Mouse (Mus musculus) left cerebral cortex, postnatal 14 days (tissue): Measurements from ENCODE around the gene Cst7. TPM values are rescaled to one million over a fixed set of nuclear protein-coding genes. Genes with fewer than 3 reads are reported as not detected.
A peak's percentile ranks its signal among the peaks of the same experiment; 100 is the strongest.
"Not testable (repeated sequence)": the region's sequence is repeated elsewhere in the genome, so short reads cannot be mapped to it uniquely, and the experiment has no call there.

Experiments used
- DNase-seq, 2 experiments: peaks; one replicate each; pipeline ENCODE4 v3.0.0; 2021 to 2022; ENCODE audit warnings: low spot score in 2 of 2, mixed read lengths in 1 of 2
- intact Hi-C: fragments of 180-260 bp; cut with DNase I; formaldehyde crosslinking; loops from one replicate; pipeline ENCODE4 v1.15.1; 2025
- long read RNA-seq, 2 experiments: library from polyadenylated mRNA; stranded (forward); transcript quantifications; one replicate each; pipeline ENCODE4 v2.0.0; 2021
- total RNA-seq, 2 experiments: library from RNA; stranded (reverse); gene quantifications; 2 replicates each; pipeline ENCODE4 v1.2.3; 2021

The Cst7 gene
- total RNA-seq, result not detected
- long read RNA-seq, experiment 1, result 0 reads
- long read RNA-seq, experiment 2, result 0 reads

- DNase-seq, result peak in 1 of 2 experiments; percentile 1
- intact Hi-C loops, result loop anchor here (5.0 kb wide), 1 partner anchor 37 kb away; the partner anchor contains the start of gene Apmap
Measured at GRCm38 (mm10) chr2:150569847-150570590, at the start of gene Cst7. Gene Cst7 (plus strand): TSS chr2:150570415.

GRCm38 (mm10) chr2:150525703-150526207 lies 44.5 kb upstream of the Cst7 start:
- intact Hi-C loops, result no loop called here

GRCm38 (mm10) chr2:150549576-150549975 lies 20.6 kb upstream of the Cst7 start:
- intact Hi-C loops, DNase-seq: not testable (repeated sequence)

More at GRCm38 (mm10) chr2:150525703-150526207, 44.5 kb upstream of the Cst7 start:
- no peak for DNase-seq

- peak; percentile 46 to 58 for DNase-seq
- intact Hi-C loops, result loop anchor here (2.0 to 5.0 kb wide), 2 partner anchors 116 to 189 kb away; partner anchors contain the start of gene Entpd6
Measured at GRCm38 (mm10) chr2:150558568-150558967, 11.6 kb upstream of the Cst7 start.

- DNase-seq, result no peak
- intact Hi-C loops, result loop anchor here (5.0 kb wide), 1 partner anchor 40 kb away; the partner anchor contains the start of gene Apmap
Measured at GRCm38 (mm10) chr2:150567051-150567450, 3.2 kb upstream of the Cst7 start.

GRCm38 (mm10) chr2:150570761-150571160 lies 546 bp downstream of the Cst7 start:
- intact Hi-C loops, result no loop called here
- peak in 1 of 2 experiments; percentile 1 for DNase-seq

- DNase-seq, result no peak
- intact Hi-C loops, result no loop called here
Measured at GRCm38 (mm10) chr2:150572463-150572862, 2.2 kb downstream of the Cst7 start.

GRCm38 (mm10) chr2:150576256-150576655 lies 6.0 kb downstream of the Cst7 start:
- intact Hi-C loops, result no loop called here
- DNase-seq, result no peak

- no peak for DNase-seq
- intact Hi-C loops, result no loop called here
Measured at GRCm38 (mm10) chr2:150578603-150579002, 8.4 kb downstream of the Cst7 start.

GRCm38 (mm10) chr2:150579628-150580027 lies 9.4 kb downstream of the Cst7 start:
- intact Hi-C loops, result no loop called here
- no peak for DNase-seq

- DNase-seq, result no peak
- intact Hi-C loops, result no loop called here
Measured at GRCm38 (mm10) chr2:150589076-150589475, 18.9 kb downstream of the Cst7 start.

GRCm38 (mm10) chr2:150595411-150596190 lies 25.4 kb downstream of the Cst7 start:
- no peak for DNase-seq
- intact Hi-C loops, result no loop called here

- intact Hi-C loops, result loop anchor here (10.0 kb wide), 1 partner anchor 405 kb away; no protein-coding TSS in a partner anchor
- no peak for DNase-seq
Measured at GRCm38 (mm10) chr2:150600263-150600662, 30.0 kb downstream of the Cst7 start.

GRCm38 (mm10) chr2:150602166-150602565 lies 32.0 kb downstream of the Cst7 start:
- intact Hi-C loops, result loop anchor here (10.0 kb wide), 1 partner anchor 403 kb away; no protein-coding TSS in a partner anchor

GRCm38 (mm10) chr2:150604802-150605201 lies 34.6 kb downstream of the Cst7 start:
- intact Hi-C loops, result loop anchor here (5.0 to 10.0 kb wide), 2 partner anchors 38 to 400 kb away; no protein-coding TSS in a partner anchor
- no peak for DNase-seq

More at GRCm38 (mm10) chr2:150602166-150602565, 32.0 kb downstream of the Cst7 start:
- DNase-seq, result no peak

GRCm38 (mm10) chr2:150607086-150607485 lies 36.9 kb downstream of the Cst7 start:
- intact Hi-C loops, result loop anchor here (5.0 to 10.0 kb wide), 2 partner anchors 40 to 398 kb away; no protein-coding TSS in a partner anchor
- no peak for DNase-seq

GRCm38 (mm10) chr2:150608087-150608799 lies 38.0 kb downstream of the Cst7 start, which contains the start of gene Apmap:
Gene Apmap (minus strand): TSS chr2:150608567.
- intact Hi-C loops, result loop anchor here (1.0 to 10.0 kb wide), 4 partner anchors 41 to 397 kb away; partner anchors contain the start of gene Entpd6
- peak; percentile 98 for DNase-seq

- peak; percentile 87 to 89 for DNase-seq
- intact Hi-C loops, result loop anchor here (1.0 to 10.0 kb wide), 4 partner anchors 42 to 396 kb away; partner anchors contain the start of gene Entpd6
Measured at GRCm38 (mm10) chr2:150608872-150609560, 38.8 kb downstream of the Cst7 start.
